Mouse (Mus musculus) 3134 (cell line): ENCODE data around the gene Rbms3.

Experiments used
- DNase-seq: peaks from one replicate; pipeline ENCODE4 v3.0.0-alpha.2; 2011; ENCODE audit warnings: low spot score; ENCODE audit not compliant: insufficient read length; ENCODE audit errors: extremely low read depth

Gene Rbms3

DNA sequence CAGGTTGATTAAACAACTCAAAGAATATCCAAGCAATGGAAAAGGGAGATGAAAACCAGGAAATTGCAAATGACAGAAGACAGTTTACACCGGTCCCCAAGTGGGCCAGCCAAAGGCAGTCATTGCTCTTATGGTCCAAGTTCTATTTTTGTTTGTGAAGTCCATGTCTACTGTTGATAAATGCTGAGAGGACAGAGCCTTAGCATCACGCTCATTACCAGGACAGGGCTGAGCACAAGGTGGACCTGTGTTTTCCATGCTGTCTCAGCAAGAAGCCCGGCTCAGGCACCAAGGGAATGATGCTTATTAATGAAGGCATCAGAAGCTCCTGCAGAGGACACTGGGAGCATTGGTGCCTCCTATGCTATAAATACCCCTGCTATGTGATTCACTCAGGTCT lies 618.9 kb downstream of the Rbms3 start:
- DNase-seq: no peak

DNA sequence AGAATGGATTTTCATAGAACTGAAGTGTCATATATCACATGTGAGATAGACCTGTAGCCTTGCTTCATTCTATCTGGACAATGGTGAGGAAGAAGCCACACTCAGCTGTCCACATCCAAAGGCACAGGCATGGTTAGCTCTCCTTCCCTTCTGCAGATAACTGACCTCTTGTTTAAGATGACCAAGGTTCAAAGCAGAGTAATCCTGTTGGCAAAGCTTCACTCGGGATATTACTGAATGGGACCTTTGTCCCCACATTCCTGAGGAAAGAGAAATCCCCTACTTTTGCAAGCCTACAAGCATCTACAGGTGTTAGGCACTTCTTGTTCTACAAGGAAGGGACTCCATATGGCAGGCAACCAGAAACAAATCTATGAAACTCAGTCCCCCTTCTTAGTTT lies 621.5 kb downstream of the Rbms3 start:
- no peak for DNase-seq

DNA sequence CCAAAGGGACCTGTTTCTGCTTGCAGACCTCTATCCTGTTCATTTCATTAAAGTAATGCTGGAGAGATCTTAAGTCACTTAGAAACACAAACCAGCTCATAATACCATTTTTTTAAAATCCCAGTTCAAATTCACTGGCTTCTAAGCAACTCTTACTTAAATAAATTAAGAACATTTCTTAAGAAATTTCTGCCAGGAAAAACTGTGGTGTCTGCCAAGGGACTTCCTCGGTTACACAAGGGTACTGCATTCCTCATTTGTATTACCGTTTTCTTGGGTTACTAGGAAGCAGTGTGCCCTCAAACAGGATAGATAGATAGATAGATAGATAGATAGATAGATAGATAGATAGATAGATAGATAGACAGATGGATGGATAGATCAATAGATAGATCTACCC lies 627.6 kb downstream of the Rbms3 start:
- DNase-seq: no peak

DNA sequence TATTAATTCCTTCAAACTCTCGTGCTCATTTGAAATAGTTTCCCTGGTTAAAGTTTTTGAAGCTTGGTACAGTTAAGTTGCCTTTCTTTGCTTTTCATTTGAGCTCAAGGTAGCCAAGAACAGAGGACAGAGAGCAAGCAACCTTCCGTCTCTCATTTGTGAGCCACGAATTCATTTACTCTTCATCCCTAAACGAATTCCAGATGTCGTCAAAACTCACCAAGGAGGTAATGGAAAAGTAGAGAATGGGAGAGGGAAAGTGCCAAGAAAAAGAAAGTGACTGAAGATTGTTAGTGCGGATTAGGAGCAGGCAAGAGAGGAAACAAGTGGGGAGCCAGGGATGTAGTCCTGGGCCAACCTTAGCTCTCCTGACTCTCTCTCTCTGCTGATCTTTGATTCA lies 630.5 kb downstream of the Rbms3 start:
- DNase-seq: no peak

DNA sequence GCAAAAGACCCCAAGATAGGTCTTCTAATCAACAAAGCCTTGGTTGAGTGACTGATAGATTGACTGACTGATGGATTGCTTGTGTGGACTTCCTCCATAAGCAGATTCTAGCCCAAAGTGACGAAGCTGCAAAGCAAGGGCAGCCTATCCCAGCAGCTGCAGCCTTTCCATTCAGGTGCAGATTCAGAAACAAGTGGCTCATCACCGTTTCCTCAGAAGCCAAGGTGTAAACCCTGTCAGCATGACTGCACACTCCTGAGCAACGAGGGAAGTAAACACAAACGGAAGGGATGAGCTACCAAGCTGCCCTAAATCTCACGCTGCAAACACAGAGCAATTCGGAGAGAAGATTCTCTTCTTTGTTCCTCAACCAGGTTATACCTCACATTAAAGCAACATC lies 639.4 kb downstream of the Rbms3 start:
- DNase-seq: no peak

DNA sequence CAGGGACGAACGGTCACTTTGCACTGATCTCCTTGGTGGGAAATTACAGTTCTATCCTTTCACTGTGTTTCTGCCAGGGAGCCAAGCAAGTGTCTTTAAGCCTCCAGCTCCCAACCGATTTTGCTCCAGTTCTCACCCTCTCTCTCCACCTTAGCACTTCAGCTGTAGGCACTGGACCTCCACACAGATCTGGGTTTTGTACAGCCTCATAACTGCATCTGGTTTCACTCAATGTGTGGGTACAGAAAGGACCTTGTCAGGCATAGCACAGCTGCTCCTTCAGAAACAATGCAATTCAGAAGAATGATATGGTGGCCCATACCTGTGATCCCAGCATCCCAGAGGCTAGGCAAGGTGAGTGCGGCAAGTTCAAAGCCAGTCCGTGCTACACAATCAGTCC lies 648.9 kb downstream of the Rbms3 start:
- DNase-seq: no peak

DNA sequence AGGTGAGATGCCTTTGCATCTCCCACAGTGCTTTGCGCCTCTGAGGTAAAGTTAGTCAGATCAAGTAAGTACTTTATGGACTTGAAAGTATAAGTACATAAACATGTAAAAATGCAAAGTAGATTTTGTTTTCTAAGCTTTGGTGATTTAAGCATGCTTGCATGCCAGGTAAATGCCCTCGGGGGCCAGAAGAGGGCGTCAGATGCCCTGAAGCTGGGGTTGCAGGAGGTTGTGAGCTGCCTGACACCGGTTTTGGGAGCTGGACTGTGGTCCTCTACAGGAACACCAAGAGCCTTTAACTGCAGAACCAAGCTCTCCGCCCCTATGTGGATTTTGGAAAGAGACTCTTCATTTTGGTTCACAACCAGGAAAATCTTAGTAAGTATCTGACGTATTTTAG lies 652.3 kb downstream of the Rbms3 start:
- DNase-seq: no peak

DNA sequence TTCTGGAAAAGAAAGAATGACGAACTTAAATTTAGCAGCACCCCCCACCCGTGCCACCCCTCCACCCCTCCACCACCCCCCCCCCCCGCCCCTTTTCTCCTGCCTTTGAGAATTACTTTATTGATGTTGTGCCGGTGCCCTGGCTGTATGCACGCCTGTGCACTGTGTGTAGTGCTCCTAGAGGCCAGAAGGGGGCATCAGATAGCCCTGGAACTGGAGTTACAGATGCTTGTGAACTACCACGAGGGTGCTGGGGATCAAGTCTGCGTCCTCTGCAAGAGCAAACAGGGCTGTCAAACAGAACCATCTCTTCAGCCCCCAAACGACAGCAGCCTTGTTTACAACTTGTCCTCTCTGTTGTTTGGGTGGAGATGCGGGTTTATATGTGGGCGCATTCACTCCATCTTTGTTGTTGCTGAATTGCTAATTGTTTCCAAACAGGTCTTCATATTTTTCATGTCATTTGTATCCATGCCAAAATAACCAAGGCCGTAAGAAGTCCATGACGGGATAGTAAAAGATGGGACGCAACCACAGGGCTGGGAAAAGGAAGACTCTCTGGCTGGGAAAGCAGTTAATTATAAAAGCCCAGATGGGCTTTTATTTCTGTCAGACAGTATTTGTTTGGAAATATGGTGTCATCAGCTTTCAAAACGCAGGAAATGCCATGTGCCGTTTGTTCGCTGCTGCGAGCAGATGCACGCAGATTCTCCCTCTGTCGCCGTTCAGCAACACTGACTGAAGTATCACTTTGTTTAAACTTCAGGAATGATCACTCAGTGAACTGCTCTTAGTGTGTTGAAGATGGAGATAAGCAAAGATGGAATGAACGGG lies 652.9 kb downstream of the Rbms3 start:
- DNase-seq: no peak

DNA sequence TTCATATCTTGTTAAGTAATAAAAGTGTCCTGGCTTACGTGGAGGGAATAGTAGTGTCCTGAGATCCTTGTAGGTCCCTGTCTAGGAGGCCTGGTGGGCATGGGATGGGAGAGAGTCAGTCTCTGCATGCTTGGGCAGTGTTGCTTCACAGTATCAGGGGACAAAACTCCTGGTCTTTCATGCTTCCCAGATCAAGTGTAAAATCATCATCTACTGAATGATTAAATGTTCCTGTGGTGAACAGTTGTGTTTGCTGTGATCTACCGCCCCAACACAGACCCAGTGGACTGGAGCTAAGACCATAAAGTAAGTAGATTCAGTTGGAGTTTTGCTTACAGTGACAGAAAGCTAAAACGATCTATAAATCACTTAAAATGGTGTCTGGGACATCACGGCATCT lies 654.4 kb downstream of the Rbms3 start:
- DNase-seq: no peak

DNA sequence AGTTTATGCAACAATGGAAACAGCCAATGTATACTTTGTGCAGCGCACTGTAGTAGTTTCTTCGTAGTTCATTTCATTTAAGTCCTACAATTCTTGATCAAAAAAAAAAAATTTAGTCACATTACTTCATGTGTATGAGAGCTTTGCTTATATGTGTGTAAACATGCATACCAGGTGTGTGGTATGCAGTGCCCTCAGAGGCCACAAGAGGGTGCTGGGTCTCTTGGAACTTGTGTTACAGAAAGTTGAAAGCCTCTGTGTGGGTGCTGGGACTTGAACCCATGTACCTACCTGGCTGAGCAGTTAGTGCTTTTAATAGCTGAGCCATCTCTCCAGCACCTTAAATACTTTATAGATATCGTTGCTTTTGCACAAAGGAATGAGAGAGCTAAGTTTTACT lies 655.6 kb downstream of the Rbms3 start:
- no peak for DNase-seq

DNA sequence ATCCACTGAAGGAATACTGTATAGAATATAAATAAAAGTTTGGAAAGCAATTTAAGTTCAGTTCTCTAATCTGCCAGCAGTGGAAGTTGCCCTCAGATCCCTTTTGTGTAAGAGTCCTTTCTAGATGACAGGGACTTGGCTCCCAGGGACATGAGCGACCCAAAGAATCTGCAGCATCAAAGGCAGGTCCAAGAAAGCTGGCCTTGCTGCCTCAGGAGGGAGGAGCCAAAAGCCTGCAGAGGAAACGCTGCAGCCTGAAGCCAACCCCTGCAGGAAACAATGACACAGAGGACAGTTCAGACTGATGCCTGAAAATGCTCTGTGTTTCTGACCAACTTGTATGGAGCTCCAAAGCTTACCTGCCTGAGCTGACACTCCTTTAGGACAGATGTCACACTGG lies 656.1 kb downstream of the Rbms3 start:
- DNase-seq: no peak

DNA sequence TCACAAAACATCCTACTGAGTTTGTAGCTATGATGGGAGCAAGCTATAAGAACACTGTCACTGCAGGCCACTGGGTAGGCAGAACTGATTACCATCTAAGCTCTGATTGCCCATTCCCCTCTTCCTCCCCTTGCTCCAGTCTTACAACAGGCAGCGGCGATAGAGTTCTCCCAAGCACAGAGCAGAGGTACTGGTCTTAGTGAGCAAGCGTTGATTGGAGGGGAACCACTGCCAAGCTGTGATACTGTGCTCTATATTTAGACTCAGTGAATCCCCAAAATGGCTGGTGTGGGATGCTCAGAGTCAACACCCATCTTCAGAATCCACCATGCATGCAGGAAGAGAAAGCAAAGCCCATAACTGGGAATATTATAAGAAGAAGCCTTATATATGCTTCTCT lies 662.4 kb downstream of the Rbms3 start:
- no peak for DNase-seq

DNA sequence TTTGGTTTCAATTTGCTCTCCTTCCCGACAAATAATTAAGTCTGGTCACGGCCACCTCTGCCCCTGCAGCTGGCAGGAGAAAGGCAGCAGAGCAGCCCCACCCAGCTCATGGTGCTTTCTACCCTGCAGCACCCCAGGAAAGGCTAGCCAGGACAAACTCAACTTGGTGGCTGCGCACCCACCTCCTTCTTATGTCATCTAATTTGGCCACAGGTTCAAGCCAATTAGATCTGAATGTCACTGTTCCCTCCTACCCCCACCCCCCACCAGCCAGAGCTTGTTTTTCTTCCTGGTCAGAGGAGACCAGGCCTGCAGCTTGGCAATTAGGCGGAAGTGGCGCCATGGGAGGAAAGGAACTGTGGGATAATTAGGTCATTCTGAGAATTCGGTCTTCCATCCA lies 664.0 kb downstream of the Rbms3 start:
- DNase-seq: no peak

DNA sequence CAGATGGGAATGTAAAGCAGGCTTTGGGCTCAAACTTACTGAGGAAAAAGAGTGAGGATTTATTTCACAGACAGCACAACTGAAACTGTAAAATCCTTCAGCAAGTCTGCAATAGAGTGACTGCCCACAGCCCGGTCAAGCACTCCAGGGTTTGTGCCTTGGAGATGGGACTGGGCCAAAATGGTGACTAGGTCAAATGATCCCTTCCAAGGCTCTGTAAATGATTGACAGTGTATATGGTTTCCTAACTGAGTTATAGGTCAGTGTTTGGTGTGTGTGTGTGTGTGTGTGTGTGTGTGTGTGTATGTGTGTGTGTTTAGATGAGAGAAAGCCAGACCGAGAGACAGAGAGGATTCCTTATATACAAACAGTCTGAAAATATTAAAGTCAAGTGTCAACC lies 673.6 kb downstream of the Rbms3 start:
- no peak for DNase-seq

DNA sequence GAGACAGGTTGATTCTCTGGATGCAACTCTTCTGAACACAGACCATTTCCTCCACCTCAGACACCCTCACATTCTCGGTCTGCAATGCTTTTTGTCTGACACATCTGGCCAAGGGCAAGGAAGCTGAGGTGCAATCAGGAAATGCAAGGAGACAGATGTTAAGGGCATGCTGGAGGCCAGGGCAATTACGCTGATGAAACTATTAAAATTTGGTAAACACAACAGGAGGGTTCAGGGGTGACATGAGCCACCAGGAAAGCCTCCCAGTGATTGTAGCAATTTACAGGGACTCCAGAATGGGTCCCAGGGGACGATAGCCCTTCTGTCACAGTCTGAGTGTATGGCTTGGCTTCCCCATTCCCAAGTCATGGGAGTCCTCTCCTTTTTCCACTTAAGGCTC lies 681.5 kb downstream of the Rbms3 start:
- no peak for DNase-seq

DNA sequence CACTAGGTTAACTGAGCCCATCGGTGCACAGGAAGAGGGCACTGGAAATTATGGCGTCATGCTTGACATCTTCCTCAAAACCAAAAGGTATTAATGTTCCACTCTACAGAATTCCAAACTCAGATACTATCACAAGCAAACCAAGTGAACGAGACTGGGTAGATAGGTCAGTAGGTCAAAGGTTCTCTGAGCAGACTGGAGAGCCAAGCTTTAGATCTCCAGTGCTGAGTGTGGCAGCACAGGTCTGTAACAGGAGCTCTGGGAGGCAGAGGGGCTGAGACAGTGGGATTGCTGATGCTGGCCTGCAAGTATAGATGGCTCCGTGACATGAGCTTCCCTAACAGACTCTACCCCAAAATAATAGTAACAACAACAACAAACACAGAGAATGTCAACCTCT lies 682.3 kb downstream of the Rbms3 start:
- DNase-seq: no peak

DNA sequence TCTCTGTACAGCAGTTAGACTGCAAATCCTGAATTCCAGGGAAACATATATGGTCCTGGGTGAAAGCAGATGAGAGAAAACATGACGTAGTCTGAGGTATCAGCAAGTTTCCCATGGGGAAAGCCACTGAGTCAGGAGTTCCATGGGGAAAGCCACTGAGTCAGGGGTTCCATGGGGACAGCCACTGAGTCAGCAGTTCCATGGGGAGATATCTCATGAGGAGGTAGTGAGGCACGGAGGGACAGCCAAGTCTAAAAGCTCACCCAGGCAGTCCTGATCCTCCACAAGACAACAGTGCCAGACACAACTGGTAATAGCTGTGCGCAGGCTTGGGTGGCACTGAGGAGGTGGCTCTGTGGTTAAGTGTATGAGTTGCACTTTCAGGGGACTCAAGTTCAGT lies 682.9 kb downstream of the Rbms3 start:
- no peak for DNase-seq

DNA sequence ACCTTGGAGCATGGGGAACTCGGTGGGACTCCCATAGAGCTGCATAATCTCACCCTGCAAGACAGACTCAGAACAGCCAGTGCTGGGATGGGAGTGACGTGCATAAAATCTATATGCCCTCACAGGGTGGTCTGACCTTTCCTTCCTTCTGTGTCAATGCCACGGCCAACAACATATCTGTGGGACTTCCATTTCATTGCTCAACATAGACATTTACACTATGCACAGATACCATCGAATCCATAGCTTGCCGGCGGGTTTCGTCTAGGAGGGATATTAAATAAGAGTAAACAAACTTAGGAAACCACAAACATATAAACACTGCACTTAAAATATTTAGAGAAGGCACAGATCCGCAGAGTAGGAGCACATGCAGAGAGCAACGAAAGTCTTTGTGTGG lies 684.0 kb downstream of the Rbms3 start:
- no peak for DNase-seq

DNA sequence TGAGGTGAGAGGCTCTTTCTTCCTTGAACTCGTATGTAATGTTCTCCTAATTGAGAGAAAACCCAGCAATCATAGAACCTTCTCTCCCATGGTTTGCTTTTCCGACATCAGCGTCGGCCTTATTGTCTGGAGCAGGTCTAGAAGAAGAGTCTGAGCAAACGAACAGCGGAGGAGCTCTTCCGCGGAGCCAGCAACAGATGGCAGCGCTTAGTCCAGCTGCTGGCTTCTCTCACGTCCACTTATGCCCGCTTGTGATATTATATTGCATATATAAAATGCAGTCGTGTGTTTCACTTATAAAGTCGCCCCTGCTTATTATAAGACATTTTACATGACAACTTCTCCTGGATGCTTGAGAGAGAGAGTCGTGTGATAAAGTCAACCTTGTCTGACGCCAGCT lies 685.8 kb downstream of the Rbms3 start:
- DNase-seq: no peak

DNA sequence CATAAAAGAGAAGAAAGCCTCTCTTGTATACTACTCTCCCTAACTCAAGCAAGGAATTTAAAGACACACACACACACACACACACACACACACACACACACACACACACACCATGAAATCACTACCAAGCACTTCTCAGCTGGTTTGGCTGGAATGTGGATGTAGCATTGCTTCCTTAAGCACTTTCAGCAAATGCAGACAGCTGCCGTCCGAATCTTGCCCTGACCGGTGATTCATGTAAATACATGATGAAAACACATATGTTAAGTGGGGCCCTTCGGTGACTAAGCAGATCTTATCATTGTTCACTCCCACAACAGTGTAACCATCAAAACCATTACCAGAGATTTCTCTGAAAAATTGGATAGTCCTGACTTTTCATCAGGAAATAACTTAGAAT lies 688.6 kb downstream of the Rbms3 start:
- no peak for DNase-seq

DNA sequence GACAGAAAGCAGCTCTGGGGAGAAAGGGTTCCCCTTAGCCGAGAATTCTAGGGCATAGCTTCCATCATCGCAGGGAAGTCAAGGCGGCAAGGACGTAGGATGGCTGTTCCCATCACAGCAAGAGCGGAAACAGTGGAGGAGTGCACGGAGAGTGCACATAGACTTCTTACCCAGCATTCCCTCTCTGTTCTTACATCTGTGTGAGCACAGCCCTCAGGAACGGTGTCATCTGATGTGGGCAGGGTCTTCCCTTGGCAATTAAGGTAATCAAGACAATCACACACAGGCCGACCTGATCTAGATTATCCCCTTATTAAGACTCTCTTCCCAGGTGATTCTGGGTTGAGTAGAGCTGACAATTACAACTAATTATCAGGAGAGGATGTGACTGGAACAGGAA lies 689.0 kb downstream of the Rbms3 start:
- DNase-seq: no peak

DNA sequence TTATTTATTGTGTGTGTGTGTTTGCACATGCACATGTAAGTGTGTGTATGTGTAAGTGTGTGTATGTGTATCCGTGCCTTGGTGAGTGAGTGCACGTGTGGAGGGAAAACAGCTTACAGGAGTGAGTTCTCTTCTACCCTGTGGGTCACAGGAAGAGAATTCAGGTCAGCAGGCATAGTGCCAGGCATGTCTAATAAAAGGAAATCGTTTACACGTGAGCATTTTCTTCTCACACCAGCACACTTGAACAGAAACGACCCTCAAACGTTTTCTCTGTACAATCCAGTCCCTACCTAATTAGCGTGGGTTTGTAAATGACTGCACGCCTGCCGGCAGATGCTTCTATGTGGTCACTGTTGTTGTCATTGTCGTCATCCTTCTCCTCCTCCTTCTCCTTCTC lies 701.4 kb downstream of the Rbms3 start:
- no peak for DNase-seq

DNA sequence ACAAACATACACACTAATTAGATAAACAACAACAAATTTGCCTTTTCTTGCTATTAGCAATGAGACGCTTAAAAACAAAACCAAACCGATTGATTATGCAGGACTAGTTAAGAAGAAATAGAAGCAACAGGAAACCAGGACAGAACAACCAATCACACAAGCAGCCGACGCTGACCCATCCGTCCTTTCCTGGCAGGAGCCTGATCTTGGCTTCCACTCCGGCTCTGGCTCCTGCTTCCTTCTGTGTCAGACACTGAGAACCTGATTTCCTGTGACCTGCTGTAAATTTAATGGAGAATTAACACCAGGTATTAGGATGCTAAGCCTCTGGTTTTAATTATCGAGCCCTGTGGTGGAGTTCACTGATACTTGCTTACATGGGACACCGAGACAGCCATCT lies 706.6 kb downstream of the Rbms3 start:
- no peak for DNase-seq
